Mouse (Mus musculus) E14TG2a.4 (cell line): ENCODE results near the gene Vim.

Experiments used
- H3K27me3 ChIP-seq: 2 replicates; pipeline ENCODE4 v1.6.1; 2014; ENCODE audit warnings: low read length, control low read depth; ENCODE audit not compliant: insufficient read depth
- H3K36me3 ChIP-seq: 2 replicates; pipeline ENCODE4 v1.6.1; 2014; ENCODE audit warnings: low read length, control low read depth; ENCODE audit not compliant: insufficient read depth
- H3K4me1 ChIP-seq: replicated peaks from 2 replicates; pipeline ENCODE4 v1.6.1; 2014; ENCODE audit warnings: low read depth, low read length, control low read depth
- H3K4me3 ChIP-seq: replicated peaks from 2 replicates; pipeline ENCODE4 v1.5.1; 2014; ENCODE audit warnings: mild to moderate bottlenecking, low read length
- H3K9me3 ChIP-seq: 2 replicates; pipeline ENCODE4 v1.6.1; 2014; ENCODE audit warnings: low read length, control low read depth
- CTCF ChIP-seq: conservative IDR thresholded peaks from 2 replicates; pipeline ENCODE4 v1.5.1; 2014; ENCODE audit warnings: low read length
- NANOG ChIP-seq: IDR thresholded peaks from 2 replicates; pipeline ENCODE4 v1.6.1; 2014; ENCODE audit warnings: borderline replicate concordance, low read length, mixed read lengths
- POU5F1 ChIP-seq: IDR thresholded peaks from 2 replicates; pipeline ENCODE4 v1.6.1; 2014; ENCODE audit warnings: low read length, borderline replicate concordance

Vim gene

DNA sequence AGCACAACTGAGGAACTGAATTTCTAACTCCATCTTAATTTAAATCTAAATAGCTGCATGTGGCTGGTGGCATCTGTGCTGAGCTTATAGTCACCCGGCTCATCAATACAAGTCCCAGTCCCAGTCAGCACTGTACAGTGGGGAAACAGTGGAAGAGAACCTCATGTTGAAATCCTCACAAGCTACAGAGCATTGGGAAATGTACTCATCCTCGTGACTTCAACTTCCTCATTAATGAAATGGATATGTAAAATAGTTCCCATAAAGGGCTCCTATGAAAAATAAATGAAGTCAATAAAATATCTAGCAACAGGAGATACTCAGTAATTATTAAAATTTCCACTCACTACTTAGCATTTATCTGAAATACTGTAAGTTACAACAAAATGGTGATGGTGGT is 35.5 kb upstream of the Vim start:
- TF ChIP-seq POU5F1 (no peak), NANOG (no peak), CTCF (no peak)
- no peaks in the 10 kb centered on the region for H3K27me3 ChIP-seq
- no peaks in the 10 kb centered on the region for H3K9me3 ChIP-seq
- no peaks in the 10 kb centered on the region for H3K36me3 ChIP-seq
- H3K4me1 ChIP-seq, result peaks cover 8% of the 10 kb centered on the region; the same call in 1 of the 2 replicates
- H3K4me3 ChIP-seq, result no peak overlapping the region

DNA sequence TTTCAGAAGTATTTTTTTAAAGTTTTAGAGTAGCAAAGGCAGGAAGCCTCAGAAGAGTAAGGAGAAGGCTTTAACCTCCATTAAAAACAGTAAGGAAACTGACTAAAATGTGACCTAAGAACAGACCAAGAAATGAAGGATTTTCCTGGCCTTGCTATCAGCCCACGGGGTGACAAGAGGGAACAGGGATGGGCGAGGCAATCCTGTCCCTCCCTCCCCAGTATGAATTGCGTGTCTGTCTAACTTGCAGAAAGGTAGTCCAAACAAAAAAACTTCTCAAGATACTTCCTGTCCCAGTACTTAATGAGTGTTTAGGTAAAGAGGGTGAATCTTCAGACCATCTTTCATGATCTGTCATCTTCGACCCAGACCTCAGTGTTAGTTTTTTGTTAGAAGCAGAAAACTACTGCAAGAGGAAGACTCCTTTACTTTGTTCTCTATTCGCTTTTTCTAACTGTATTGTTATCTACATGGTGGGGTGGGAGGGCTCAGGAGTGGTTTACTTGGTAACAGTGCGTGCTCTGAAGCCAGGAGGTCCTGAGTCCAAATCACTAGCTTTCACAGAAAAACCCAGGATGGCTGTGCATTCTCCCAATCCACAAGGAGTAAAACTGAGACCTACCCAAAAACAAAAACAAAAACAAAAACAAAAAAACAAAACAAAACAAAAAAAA is 34.9 kb upstream of the Vim start:
- no peaks in the 10 kb centered on the region for H3K36me3 ChIP-seq
- no peak overlapping the region for H3K4me3 ChIP-seq
- no peak for TF ChIP-seq CTCF
- no peak for TF ChIP-seq POU5F1
- no peak for TF ChIP-seq NANOG
- peaks cover 12% of the 10 kb centered on the region; the same call in 1 of the 2 replicates for H3K4me1 ChIP-seq
- no peaks in the 10 kb centered on the region for H3K9me3 ChIP-seq
- no peaks in the 10 kb centered on the region for H3K27me3 ChIP-seq

DNA sequence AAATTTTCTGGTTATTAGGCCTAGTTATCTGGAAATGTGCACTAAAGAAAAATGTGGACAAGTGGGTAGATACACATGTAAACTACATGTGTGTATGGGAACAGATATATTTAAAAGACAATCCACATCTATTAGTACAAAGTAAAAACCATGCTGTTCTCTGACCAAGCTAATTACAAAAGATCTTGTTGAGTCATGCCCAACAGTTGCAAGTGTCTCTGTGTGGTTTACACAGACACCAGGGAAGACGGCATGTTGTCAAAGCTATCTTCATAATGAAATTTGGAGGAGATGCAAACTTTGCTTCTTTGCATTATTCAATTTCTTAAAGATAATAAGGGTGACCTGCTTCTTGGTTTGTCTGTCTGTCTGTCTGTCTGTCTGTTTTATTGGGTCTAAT is 33.9 kb upstream of the Vim start:
- peaks cover 17% of the 10 kb centered on the region for H3K4me1 ChIP-seq
- H3K27me3 ChIP-seq, result no peaks in the 10 kb centered on the region
- TF ChIP-seq CTCF (no peak), POU5F1 (no peak), NANOG (no peak)
- no peaks in the 10 kb centered on the region for H3K36me3 ChIP-seq
- H3K9me3 ChIP-seq, result no peaks in the 10 kb centered on the region
- no peak overlapping the region for H3K4me3 ChIP-seq

GRCm38 (mm10) chr2:13543519-13544124 is 30.1 kb upstream of the Vim start:
- H3K36me3 ChIP-seq, result no peaks in the 10 kb centered on the region
- no peaks in the 10 kb centered on the region for H3K9me3 ChIP-seq
- TF ChIP-seq POU5F1 (no peak), NANOG (no peak), CTCF (no peak)
- H3K27me3 ChIP-seq, result no peaks in the 10 kb centered on the region
- peaks cover 16% of the 10 kb centered on the region for H3K4me1 ChIP-seq
- peak overlapping the region; percentile 84 for H3K4me3 ChIP-seq

- Histone ChIP-seq H3K4me1 (peaks cover 12% of the 10 kb centered on the region), H3K9me3 (no peaks in the 10 kb centered on the region), H3K36me3 (no peaks in the 10 kb centered on the region), H3K4me3 (peak within 1 kb of the TSS; percentile 84), H3K27me3 (no peaks in the 10 kb centered on the region)
- TF ChIP-seq NANOG (no peak), CTCF (no peak), POU5F1 (no peak)
Measured at GRCm38 (mm10) chr2:13544193-13544824, 29.4 kb upstream of the Vim start, which contains the start of gene Trdmt1. Trdmt1 (minus strand) TSS chr2:13544668.

DNA sequence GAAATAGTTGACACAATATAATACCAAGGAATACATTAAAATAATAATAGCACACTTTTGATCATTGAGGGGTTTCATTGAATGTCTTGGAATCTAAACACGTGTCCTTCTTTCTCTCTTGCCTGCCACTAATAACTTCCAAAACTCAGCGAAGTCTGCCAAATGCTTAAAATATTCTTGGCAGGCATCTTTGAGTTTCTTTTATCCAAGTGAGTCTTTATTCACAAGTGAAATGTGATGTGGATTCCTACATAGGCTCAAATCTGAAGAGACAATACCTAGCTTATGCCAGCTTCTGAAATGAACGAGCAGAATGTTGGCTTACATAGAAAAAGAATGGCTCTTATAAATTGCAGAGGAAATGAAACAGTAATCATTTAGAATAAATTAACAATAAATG is 25.0 kb upstream of the Vim start:
- Histone ChIP-seq H3K4me1 (peaks cover 10% of the 10 kb centered on the region), H3K4me3 (no peak overlapping the region), H3K36me3 (no peaks in the 10 kb centered on the region), H3K9me3 (no peaks in the 10 kb centered on the region), H3K27me3 (no peaks in the 10 kb centered on the region)
- TF ChIP-seq NANOG (no peak), CTCF (no peak), POU5F1 (no peak)

- H3K4me1 ChIP-seq, result peaks cover 8% of the 10 kb centered on the region; the same call in 1 of the 2 replicates
- TF ChIP-seq CTCF (no peak), POU5F1 (no peak), NANOG (no peak)
- H3K36me3 ChIP-seq, result no peaks in the 10 kb centered on the region
- no peaks in the 10 kb centered on the region for H3K9me3 ChIP-seq
- H3K4me3 ChIP-seq, result no peak overlapping the region
- no peaks in the 10 kb centered on the region for H3K27me3 ChIP-seq
Measured at GRCm38 (mm10) chr2:13553966-13554365, 19.8 kb upstream of the Vim start.

GRCm38 (mm10) chr2:13556239-13556638 is 17.5 kb upstream of the Vim start:
- H3K4me3 ChIP-seq, result no peak overlapping the region
- H3K4me1 ChIP-seq, result peaks cover 8% of the 10 kb centered on the region; the same call in 1 of the 2 replicates
- H3K9me3 ChIP-seq, result no peaks in the 10 kb centered on the region
- TF ChIP-seq POU5F1 (no peak), CTCF (no peak), NANOG (no peak)
- no peaks in the 10 kb centered on the region for H3K36me3 ChIP-seq
- no peaks in the 10 kb centered on the region for H3K27me3 ChIP-seq
